Mouse (Mus musculus) kidney, adult 11 months (tissue): ENCODE measurements around the gene Bmf.

Experiments
- DNase-seq: peaks from one replicate; pipeline ENCODE4 v3.0.0; 2022

Bmf gene

DNA sequence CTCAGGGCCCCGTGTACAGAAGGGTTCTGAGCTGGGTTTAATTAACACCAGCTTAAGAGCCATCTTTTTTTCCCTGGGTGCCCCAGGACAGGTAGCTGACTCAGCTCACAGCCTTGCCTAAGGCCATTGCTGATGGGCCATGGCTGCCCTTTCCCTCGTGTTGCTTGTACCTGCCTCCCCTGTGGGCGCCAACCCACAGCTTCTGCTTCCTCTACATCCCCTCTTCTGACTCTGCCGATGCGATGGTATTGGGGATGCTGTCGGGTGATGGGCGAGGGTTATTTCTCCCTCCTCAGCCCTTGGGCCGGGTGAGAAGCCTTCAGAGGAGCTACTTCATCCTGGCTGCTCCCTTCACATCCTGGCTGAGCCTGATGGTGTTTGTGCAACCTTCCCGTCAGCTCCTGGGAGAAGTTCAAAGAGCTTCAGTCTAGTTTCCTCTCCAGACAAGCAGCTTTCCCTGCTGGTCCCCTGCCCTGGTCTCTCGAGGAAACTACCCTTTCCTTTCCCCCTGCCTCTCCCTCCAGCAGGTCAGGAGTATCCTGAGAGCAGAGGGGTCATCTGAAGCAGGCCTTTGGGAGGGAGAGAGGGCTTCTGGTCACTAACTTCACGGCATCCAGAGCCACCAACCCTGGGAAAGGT lies 37.6 kb downstream of the Bmf start:
- no peak for DNase-seq

DNA sequence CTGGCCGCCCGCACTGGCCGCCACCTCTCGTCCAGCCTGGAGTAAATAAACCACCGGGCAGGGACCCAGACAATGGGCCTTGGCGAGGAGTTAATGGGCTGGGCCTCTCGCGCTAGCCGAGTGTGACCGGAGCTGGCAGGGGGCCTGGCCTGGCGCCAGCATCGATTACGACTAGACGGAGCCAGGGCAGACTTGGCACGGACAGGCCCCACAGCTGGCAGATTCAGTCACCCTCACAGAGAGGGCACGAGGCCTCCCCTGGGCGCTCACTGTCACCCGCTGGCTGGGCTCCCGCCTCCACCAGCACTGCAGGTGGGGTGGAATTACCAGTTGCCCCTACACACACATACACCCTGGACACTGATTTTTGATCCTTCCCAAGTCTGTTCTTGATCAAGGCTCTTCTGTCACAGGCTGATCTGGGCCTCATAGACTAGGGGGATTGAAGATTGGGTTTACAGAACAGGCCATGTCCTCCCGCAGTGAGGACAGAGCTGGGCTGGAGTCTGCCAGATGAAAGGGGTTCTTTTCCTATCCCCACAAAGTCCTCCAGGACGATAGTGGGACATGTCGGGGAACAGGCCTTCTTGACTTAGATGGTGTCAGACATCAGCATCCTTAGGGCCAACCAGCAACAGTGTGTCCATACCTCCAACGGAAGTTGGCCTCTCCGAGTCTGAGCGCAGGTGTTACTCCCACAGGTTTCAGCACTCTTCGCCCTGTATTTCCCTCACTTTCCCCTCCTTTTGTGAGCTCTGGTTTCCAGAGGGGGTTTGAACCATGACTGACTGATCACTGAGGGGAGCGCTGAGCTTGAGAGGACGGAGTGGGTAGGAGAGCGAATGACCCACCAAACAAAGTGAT lies 38.8 kb downstream of the Bmf start:
- DNase-seq, result peak; percentile 98

DNA sequence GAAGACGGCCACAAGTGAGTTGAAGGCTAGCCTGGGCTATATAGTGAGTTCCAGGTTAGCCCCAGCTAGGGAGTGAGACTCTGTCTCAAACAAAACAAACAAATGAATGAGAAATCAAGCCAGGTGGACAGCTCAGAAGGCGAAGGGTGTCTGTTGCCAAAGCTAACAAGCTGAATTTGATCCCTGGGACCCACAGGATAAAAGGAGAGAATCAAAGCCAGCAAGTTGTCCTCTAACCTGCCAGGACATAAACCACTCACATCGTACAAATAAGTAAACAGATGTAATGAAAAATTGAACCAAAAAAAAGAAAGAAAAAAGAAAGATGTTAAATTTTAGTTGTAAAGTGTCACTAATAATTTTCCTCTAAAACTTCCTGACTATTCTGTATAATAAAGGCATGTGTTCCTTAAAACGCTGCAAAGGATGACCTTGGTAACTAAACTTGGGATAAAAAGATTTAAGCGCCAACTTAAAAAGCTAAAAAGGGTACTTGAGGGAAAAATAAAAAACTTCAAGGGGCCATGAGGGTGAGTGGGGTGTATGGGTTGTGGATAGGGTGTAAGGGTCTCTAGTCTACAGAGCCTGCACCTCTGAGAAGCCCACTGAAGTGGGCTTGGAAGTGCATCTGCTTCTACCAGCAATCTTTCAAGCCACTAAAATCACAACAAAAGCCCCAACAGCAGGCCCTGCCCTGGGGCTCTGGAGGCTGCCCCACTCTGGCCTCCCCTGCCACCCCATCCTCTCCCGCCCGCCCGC lies 39.6 kb downstream of the Bmf start:
- DNase-seq, result no peak

DNA sequence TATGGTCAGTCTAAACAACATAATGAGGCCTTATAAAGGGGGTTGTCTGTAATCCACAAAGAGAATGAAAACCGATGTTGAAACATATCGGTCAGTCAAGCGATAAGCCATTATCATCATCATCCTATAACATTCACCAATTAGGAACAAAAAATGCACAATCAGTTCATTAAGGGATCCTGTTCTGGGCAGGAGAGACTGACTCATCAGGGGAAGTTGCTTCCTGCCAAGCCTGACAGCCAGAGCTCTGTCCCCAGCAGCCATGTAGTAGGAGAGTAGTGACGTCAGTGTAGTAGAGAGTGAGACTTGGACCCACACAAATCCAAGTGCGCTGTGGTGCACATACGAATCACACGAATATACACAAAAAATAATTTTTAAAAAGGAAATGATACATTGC lies 42.4 kb downstream of the Bmf start:
- no peak for DNase-seq

DNA sequence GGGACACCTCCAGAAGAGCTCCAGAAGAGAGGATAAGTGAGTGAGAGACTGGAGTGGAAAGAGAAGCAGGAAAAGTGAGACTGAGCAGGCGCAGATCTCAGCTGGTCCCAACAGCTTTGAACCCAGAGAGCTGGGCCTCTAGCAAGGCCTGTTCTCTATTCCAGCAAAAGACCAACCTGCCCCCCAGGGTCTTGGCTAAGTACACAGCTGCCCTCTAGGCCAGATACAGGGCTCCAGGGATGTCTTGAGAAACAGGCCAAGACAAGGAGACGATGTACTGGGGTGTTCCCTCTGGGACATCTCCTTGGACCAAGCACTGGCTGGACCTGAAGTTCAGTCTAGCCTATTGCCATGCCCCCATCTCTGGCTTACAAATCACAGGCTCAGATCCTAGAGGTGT lies 49.3 kb downstream of the Bmf start:
- DNase-seq, result no peak

DNA sequence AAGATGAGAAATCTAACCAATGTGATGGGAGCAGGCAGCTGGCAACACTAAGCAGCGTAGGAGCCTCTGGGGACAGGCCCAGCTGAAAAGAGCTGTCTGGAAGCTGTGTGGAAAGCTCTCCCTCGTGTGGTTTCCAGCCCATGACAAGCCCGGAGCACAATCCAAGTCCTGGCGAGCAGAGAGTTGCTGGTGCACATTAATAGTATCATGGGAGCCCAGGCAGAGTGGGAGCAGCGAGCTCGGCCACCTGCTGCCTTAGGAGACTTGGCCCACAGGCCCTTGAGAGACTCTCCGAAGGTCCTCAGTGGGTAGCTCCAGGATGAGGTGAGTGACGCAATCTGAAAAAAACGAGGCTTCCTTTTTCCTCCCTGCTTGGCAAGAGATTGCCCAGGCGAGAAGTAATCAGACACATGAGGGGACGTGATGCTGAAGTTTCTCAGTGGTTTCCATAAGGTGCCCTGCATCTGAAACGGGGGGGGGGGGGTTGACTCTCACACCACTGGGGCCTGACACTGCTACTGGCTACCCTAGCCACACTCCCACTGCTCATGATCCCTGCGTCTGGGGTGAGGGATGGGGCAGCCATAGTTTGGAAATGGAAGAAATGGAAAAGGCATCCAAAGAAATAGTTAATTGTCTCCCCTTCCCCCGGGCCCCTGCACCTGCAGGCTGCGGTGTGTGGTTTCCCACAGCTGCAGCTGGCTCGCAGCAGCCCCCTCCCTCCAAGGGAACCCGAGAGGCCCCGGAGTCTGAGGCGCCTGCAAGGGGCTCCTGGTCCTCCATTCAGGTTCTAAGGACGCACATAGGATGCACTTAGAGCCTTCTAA lies 50.1 kb downstream of the Bmf start:
- no peak for DNase-seq

DNA sequence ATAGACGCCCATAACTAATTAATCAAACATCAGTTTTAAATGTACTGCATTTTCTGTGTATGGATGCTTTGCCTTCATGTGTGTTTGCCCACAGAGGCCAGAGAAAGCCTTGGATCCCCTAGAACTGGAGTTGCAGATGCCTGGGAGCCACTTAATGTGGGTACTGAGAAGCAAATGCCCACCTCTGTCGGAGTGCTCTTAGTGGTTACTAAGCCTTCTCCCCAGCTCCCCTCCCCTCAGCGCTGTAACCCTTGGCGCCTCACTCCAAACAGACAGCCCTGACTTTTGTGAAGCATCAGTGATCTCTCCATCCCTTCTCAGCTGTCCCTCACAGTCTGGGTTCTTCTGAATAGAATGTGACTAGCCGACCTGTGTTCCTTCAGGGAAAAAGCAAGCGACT lies 51.0 kb downstream of the Bmf start:
- DNase-seq, result no peak

DNA sequence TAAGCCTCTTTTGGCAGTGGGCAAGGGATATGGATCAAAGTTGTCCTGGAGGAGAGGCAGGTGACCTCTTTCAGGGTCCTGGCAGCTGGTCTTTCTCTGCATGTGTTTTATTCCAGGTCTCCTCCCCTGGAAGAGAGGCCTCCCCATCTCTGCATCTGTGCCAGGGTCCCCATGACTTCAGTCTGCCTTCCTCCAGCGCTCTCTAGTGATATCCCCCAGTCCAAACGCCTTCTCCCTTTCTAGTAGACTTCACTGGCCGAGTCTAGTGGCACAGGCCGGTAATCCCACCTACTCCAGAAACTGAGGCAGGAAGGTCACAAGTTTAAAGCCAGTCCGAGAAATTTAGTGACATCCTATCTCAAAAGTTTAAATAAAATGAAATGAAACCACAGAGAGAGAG lies 51.6 kb downstream of the Bmf start:
- DNase-seq, result no peak

DNA sequence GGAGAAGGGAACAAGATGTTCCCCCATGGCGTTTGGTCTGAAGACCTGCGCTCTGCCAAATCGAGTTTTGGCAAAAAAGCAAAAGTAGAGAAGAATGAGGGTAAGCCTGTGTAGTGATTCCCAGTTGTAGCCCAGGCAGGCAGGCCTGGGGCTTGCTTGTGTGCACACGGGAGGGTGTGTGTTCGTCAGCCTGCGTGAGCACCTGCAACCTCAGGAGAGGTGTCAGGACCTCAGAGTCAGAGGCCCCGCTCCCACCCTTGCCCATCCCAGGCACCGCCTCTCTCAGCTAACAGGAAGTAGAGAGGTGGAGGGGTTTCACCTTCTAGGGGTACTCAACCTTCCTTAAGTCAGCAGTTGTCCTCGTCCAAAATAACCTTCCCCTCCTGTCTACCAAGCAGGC lies 54.5 kb downstream of the Bmf start:
- DNase-seq, result no peak

DNA sequence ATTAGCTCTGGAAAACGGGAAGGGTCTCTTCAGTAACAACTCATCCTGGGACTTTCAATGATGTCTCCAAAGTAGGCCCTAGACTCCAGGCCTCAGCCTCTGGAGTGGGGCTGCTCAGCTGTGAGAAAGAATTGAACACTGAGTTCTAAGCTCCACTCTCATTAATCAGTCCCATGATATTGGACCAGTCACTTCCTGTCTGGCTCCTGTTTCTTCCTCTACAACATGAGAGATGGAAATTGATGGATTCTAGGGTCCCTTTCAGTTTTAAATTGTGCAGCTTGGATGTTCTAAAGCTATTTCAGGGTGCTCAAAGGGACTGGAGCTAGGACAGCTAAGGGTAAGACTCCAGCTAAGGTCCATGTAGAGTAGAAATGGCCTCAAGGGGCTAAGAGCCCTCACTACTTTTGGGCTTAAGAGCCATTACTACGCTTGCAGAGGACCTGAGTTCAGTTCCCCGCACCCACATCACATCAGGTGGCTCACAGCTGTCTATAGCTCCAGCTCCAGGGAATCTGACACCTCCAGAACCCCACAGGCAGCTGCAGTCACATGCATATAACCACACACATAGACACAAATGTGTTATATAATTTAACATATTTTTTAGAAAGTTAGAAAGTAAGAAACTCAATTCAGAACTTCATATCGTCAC lies 57.6 kb downstream of the Bmf start:
- DNase-seq, result peak; percentile 19

DNA sequence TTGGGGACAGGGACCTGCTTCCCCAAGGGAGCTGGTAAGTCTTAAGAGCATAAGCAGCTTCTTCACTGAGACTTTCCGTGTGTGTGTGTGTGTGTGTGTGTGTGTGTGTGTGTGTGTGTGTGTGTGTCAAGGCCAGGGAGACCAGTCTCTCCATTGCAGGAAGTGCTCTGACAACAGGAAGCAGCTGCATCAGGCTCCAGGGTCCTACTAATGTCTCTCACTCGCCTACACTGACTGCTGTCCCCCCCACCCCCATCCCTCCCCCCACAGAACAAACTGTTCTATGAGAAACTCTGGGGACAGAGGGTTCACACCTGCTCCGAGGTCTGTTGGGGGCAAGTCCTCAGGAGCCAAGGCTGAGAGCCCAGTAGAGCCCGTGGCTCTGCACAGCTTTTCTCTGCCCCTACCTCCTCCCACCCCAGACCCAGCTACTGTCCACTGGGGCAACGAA lies 58.2 kb downstream of the Bmf start:
- DNase-seq, result peak; percentile 29

DNA sequence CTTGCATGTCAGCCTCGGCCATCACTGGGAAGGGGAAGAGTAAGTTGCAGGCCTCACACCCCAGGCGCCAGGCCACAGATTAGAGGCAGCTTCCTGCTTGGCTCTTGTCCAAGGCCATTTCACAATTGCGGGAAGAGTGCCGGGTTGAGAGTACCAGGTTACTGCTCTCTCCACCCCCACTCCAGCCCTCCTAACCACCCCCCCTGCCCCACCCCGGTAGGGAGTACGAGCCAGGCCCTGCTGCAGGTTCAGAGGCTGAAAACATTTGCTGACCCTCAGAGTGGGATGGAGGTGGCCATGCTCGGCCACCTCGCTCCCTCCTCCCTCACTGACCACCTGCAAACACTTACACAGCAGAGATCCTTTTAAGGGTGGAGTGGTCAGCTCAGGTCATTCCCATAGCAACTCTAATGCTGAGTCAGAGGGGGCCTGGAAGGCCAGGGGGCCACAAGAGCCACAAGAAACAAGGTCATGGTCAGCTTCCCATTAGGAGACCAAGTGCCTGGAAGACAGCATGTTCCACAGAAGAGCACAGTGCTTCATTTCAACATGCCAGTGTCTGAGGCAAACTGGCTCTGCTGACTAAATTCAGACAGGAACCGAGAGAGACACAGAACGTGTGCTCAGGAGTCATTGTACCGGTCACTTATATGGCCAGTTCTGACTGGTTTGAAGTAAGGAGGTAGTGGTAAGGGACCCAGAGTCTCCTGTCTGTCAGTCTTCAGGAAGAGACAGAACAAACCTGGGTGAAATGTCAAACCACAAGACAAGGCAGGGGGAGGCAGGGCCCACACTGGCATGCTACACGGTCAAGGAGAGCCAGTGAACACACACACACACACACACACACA lies 59.0 kb downstream of the Bmf start:
- peak; percentile 75 for DNase-seq

DNA sequence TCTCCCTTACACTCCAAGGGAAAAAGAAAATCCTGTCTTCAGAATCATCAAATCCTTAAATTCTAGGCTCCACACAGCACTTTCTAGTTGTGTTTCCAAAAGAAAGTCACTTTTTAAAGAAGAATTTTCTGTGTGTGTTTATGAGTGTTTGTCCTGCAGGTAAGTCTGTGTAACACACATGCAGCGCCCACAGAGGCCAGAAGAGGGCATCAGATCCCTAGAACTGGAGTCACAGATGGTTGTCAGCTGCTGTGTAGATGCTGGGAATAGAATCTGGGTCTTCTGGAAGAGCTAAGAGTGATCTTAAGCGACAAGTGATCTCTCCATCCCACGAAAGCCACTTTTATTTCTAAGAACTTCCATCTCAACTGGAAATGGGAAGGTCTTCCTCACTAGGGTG lies 61.7 kb downstream of the Bmf start:
- peak; percentile 21 for DNase-seq

DNA sequence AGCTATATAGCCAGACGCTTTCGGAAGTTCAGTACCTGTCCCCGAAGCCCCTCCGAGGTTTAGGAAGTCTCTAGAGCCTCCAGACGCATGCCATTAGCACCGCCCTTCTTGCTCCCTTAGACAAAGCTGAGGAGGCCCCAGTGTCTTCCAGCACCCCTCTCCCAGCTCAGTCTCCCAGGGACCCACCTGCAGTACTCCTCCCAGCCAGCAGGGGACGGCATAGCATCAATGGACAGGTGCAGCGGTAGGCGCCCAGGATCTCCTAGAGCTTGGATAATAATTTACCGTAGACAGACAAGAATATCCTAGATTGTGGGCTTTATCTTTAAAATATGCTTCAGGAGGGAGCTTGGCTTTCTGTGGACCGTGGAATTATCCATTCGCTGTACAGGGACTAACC lies 62.6 kb downstream of the Bmf start:
- DNase-seq, result peak; percentile 67

DNA sequence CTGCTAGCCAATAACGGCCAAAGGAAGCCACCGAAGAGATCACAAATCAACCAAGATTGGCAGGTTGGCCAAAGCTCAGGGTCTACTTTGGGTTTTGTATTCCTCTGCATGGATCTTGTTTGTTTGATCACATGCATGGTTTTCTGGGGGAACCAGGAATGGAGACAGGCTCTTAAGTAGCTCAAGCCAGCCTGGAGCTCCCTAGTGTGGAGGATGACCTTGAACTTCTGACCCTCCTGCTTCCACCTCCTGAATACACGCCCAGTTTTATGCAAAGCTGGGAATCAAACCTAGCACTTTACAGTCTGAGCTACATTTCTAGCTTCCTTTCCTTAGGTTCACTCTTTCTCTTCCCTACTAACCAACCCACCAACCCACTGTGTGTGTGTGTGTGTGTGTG lies 64.1 kb downstream of the Bmf start:
- DNase-seq, result no peak

DNA sequence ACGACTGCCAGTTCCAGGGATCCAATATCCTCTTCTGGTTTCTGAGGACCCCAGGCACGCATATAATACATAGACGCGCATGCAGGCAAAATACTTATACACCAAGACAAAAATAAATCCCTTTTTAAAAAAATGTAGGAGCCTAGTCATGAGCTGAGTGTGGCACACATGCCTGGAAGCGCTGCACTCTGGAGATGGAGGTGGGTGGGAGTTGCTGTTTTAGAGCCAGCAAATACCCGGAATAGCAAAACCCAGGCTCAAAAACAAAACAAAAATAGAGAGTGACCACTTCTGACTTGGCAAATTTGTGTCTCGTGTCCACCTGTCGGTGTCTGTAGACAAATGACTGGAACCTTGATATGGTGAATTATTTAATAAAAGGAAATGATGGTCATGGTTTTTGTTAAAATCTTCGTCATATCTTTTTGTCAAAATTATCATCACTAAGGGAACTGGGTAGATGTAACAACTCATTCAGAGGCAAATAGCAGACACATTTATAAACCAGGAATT lies 65.0 kb downstream of the Bmf start:
- DNase-seq, result no peak

DNA sequence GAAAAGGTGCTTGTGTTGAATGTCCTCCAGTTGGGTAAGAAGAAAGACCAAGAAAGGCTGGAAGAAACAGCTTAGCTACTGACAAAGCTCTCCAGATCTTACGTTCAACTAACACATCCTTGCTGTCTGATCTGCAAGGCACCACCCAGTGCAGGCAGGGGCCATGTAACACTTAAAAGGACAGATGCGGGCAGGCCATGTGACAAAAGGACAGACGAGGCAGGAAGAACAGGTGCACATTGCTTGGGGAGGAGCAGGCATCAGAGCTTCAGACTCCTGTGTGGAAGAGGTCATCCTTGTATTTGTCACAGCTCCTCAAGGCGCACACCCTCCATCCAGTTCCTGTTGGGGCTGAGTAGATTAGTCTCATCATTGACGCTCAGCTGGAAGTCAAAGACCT lies 66.5 kb downstream of the Bmf start:
- DNase-seq, result no peak

DNA sequence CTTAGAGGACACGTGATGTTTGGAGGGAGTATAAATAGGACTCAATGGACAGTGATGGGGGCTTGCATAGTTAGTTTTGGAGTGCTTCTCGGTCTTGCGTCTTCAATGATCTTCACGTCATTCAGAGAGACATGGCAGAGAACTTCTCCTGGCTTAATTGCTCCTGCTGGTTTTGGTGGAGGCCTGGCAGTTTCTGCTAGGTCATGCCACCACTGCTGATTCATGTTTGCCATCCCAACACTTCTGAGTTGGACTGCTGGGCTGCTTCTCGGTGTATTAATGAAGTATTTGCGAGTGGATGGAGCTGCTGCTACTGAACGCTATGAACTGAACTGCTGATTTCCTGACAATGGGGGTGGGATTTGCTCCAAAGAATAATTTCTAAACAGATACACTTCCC lies 68.6 kb downstream of the Bmf start:
- DNase-seq, result no peak

DNA sequence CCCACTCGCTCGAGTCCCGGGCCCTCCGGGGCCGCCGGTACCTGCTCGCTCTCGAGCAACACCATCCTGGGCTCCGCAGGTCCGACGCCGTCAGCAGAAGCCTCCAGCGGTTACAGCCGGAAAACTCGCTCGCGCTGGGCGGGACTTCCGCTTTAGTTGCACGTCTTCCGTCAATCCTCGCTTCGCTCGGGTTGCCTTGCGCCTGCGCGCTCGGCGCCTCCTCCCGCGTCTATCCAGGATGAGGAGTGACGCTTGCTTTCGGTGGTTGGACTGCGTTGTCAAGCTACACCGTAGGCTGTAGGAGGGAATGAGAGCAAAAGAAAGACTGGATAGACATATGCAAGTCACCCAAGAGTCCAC lies 70.0 kb downstream of the Bmf start, which contains the start of gene Srp14:
Gene Srp14, minus strand, starts transcription at position 162 of the 360 bp plus-strand sequence.
- peak; percentile 88 for DNase-seq

DNA sequence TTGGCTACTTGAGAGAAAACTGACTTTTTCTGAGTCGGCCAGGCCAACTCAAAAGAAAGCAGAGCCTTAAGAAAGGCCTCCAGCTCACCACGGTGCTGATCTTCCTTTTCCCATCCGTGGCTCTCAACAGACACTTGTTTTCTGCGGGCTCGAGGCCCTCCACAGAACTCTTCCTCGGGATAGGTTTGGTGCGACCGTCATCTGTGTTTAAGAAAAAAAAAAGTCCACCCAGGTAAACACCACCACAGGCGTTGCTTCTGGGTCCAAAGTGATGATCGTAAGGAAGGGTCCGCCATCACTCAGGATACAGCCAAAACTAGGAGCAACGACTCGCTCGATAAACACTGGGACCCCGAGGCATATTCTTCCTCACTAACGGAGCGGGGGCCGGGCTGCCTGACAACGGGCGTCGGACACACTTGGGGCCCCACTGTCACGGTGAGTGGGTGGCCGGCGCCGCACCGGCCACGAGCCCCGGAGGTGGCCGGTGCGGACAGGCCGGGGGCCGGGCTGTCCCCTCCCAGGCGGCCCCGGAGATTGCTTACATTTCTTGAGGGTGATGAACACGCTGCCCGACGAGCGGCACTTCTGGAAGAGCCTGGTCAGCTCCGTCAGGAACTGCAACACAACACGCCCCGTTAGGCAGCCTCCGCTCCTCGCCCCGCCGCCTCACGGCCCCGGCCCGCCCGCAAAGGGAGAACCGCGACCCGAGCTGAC lies 70.5 kb downstream of the Bmf start:
- DNase-seq, result no peak
